Mouse (Mus musculus): ENCODE data around the gene Nmur2. TPM values are rescaled to one million over a fixed set of nuclear protein-coding genes. Genes with fewer than 3 reads are reported as not detected.

Nmur2 gene
- 0.11 TPM in 1 of 2 replicates, not detected in the other for polyA plus RNA-seq (2021; fragmentation: Nextera tagmentation)
- long read RNA-seq, experiment 1, partial matches to known transcripts: 0 of 1 reads
- long read RNA-seq, experiment 1, other reads (novel, unspliced or antisense): 0 of 1 reads
- long read RNA-seq, experiment 2: 0 reads

DNA sequence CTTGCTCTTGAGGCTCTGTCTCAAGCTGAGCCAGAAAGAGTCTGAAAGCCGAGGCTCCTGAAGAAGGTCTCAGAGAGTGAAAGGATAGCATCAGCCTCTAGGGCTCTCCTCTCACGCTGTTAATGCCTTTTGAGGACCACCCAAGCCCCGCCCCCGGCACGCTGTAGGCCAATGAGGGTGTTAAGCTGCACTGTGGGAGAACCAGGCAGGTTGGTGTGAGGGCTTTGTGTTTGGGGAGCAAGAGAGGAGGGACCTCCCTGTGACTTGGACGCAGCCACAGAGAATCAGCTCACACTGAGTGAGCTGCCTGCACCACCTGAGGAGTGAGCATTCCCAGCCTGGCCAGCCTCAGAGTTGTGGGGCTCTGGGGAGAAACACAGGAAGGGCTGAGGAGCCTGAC, at the start of gene Nmur2:
TSS of gene Nmur2 (minus strand) at position 94 of the 400 bp plus-strand sequence.

